Mouse (Mus musculus) midbrain, embryonic 13.5 days (tissue): ENCODE results near the gene Gm7694. TPM values are rescaled to one million over a fixed set of nuclear protein-coding genes. Genes with fewer than 3 reads are reported as not detected.

Experiments used
- ATAC-seq: fragments of 200-750 bp; cut with Nextera tagmentation; 2 replicates; pipeline ENCODE4 v1.8.0; 2017; ENCODE audit warnings: mild to moderate bottlenecking, moderate TSS enrichment, moderate library complexity
- H3K27ac ChIP-seq: fragments of 300-500 bp; sonication (generic); 2 replicates; pipeline ENCODE4 v1.5.1; 2015; ENCODE audit warnings: inconsistent platforms, mild to moderate bottlenecking, moderate library complexity
- H3K27me3 ChIP-seq: fragments of 300-500 bp; sonication (generic); 2 replicates; pipeline ENCODE4 v1.6.1; 2015; ENCODE audit warnings: mild to moderate bottlenecking, inconsistent platforms
- H3K36me3 ChIP-seq: fragments of 300-500 bp; sonication (generic); 2 replicates; pipeline ENCODE4 v1.6.1; 2015; ENCODE audit warnings: mild to moderate bottlenecking, inconsistent platforms
- H3K4me1 ChIP-seq: fragments of 300-500 bp; sonication (generic); replicated peaks from 2 replicates; pipeline ENCODE4 v1.6.1; 2015; ENCODE audit warnings: inconsistent platforms
- H3K4me2 ChIP-seq: fragments of 300-500 bp; sonication (generic); replicated peaks from 2 replicates; pipeline ENCODE4 v1.6.1; 2015; ENCODE audit warnings: moderate library complexity, mild to moderate bottlenecking, inconsistent platforms
- H3K4me3 ChIP-seq: fragments of 300-500 bp; sonication (generic); replicated peaks from 2 replicates; pipeline ENCODE4 v1.5.1; 2015; ENCODE audit warnings: mild to moderate bottlenecking, inconsistent platforms
- H3K9ac ChIP-seq: fragments of 300-500 bp; sonication (generic); replicated peaks from 2 replicates; pipeline ENCODE4 v1.6.1; 2015; ENCODE audit warnings: mild to moderate bottlenecking, inconsistent platforms
- H3K9me3 ChIP-seq: fragments of 300-500 bp; sonication (generic); 2 replicates; pipeline ENCODE4 v1.6.1; 2016; ENCODE audit warnings: mild to moderate bottlenecking, inconsistent platforms
- WGBS: fragments of 180-500 bp; shearing (Covaris S2); methylation state at CpG from one replicate; pipeline ENCODE4 v1.1.7; 2015; 5-methylcytosine and 5-hydroxymethylcytosine counted together
- polyA plus RNA-seq: library from polyadenylated mRNA; unstranded; fragments of >200 nt; fragmentation: Nextera tagmentation; extraction: Ambion mirVana; gene quantifications from 2 replicates; pipeline ENCODE4 v1.2.1, GENCODE M21; 2015

Gene Gm7694
- 1.2 and 2.5 TPM in 2 replicates for polyA plus RNA-seq

DNA sequence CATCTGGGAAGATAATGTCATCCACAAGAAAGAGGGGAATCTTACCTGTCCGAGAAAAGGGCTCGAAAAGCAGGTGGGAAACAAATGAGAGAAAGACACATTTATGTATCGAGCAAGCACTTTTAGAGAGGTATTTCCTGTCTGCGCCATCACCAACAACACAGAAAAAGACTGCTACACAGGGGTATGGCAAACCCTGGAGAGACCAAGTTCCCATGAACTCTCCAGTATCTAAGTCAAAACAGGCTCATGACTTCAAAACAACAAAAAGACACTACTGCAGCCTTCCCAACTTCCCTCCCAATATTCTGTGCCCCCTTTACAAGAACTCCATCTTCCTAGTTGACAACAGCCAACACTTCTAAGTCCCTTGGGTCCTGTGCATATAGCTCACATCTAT is at the start of gene Gm7694:
Gm7694 (minus strand) TSS at position 101 of the 400 bp plus-strand sequence.
- Histone ChIP-seq H3K27me3 (no peaks in the 10 kb centered on the region), H3K9ac (no peak within 1 kb of the TSS), H3K4me3 (no peak within 1 kb of the TSS), H3K27ac (no peak within 1 kb of the TSS), H3K4me1 (no peaks in the 10 kb centered on the region), H3K36me3 (no peaks in the 10 kb centered on the region), H3K4me2 (no peak within 1 kb of the TSS), H3K9me3 (no peaks in the 10 kb centered on the region)
- 100% methylated on average over 4 of the region's 4 CpGs for WGBS
- ATAC-seq, result no peak

DNA sequence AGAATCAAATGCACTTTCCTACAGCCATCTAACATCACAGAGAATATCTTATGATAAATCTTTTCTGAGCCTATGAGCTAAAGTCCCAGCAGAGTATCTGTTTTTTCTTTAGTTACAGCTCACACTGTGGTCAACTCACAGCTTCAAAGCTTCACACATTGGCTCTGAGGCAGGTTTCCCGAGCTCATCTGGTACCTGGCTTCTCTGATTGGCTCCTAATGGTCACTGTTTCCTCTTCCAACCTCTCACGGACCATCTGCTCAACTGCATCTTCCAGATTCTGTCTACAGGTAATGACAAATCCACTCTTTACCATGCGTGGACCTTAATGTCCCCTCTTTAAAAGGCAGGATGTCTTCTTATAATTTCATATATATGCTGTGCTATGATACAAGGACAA is 47.2 kb upstream of the Gm7694 start:
- 80% methylated on average over 3 of the region's 3 CpGs for WGBS
- H3K27ac ChIP-seq, result no peak overlapping the region
- no peaks in the 10 kb centered on the region for H3K27me3 ChIP-seq

DNA sequence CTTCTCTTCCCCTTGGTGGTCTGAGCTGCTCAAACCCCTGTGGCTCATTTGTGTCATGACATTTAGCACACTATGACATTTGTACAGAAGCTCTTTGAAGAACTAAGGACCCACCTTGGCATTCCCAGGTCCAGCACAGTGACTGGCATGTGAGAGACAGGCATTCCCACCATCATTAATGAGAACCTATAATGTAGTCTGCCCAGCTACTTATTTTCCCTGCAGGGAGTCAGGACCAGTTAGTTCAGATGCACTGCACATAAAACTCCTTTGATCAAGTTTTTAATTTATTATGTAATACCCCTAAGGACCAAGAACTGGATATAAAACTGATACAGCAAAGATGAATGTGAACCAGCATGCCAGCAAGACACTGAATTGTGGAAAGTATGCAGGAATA is 44.9 kb upstream of the Gm7694 start:
- Histone ChIP-seq H3K9me3 (no peaks in the 10 kb centered on the region), H3K4me1 (no peaks in the 10 kb centered on the region), H3K4me3 (no peak overlapping the region), H3K9ac (no peak overlapping the region), H3K36me3 (no peaks in the 10 kb centered on the region), H3K4me2 (no peak overlapping the region), H3K27me3 (no peaks in the 10 kb centered on the region), H3K27ac (no peak overlapping the region)
- no peak for ATAC-seq

More for the DNA sequence above, 47.2 kb upstream of the Gm7694 start:
- H3K9me3 ChIP-seq, result no peaks in the 10 kb centered on the region
- no peak overlapping the region for H3K4me2 ChIP-seq
- H3K36me3 ChIP-seq, result no peaks in the 10 kb centered on the region
- H3K4me3 ChIP-seq, result no peak overlapping the region
- ATAC-seq, result no peak
- H3K9ac ChIP-seq, result no peak overlapping the region
- no peaks in the 10 kb centered on the region for H3K4me1 ChIP-seq

DNA sequence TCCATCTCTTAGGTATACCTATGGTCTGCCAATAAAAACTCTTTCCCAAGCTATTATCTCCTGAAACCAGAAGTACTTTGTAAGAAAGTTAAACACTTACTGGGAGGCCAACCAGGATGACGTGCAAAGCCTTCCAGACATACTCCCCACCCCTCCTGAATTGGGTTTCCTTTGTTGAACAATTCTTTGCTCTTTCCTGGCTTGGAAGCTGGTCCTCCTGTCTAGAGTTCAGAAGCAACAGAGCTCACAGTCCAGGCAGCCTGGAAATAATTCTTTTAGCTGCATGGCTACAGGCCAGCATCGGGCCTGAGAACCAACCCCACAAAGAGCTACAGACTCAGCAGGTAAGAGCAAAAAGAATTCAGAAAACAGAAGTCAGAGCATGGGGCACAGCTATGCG is 40.1 kb upstream of the Gm7694 start:
- Histone ChIP-seq H3K4me1 (peaks cover 8% of the 10 kb centered on the region), H3K36me3 (no peaks in the 10 kb centered on the region), H3K9ac (no peak overlapping the region), H3K4me3 (no peak overlapping the region), H3K27ac (no peak overlapping the region), H3K9me3 (no peaks in the 10 kb centered on the region), H3K27me3 (no peaks in the 10 kb centered on the region), H3K4me2 (no peak overlapping the region)
- WGBS, result 83% methylated on average over 3 of the region's 3 CpGs
- ATAC-seq, result no peak

DNA sequence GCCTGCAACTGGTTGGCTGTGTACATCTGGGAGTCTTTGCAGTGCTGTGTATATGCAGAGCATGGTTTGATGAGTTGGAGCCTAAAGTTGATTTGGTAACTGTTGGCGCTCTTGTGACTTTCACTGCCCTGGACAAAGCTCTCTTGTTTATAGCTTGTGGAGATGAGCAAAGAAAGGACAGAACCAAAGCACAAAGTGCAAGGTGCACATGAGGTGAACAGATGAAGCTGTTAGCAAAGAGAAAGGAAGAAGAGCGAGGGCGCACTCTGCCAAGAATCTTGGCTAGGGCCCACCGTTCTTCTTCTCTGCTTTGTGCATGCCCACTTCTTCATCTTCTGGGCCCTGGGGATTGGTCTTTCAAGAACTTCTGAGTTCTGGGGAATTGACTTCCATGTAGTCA is 37.8 kb upstream of the Gm7694 start:
- H3K36me3 ChIP-seq, result no peaks in the 10 kb centered on the region
- no peaks in the 10 kb centered on the region for H3K9me3 ChIP-seq
- no peak overlapping the region for H3K4me2 ChIP-seq
- H3K27ac ChIP-seq, result no peak overlapping the region
- WGBS, result over 99% methylated on average over 4 of the region's 4 CpGs
- peaks cover 8% of the 10 kb centered on the region for H3K4me1 ChIP-seq
- no peak overlapping the region for H3K9ac ChIP-seq
- H3K27me3 ChIP-seq, result no peaks in the 10 kb centered on the region
- H3K4me3 ChIP-seq, result no peak overlapping the region
- ATAC-seq, result no peak

DNA sequence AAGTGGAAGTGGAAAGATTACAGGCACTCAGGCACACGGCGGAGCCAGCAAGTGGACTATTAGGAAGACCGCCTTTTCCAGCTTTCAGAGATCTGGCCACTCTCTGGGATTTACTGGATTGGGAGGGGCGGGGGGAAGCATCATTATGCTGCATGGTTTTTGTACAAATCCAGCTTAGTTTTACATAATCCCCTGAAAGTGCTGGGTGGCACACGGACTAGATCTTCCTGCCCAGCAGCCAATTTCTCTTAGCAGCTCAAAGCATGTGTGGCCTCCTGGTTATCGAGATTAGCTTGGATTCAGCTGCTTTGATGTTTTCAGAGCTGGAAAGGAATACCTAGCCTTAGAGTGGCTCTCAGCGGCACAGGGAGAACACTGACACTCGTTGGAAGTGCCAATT is 36.9 kb upstream of the Gm7694 start:
- H3K9me3 ChIP-seq, result no peaks in the 10 kb centered on the region
- peak; percentile 62; the same call in 1 of the 2 replicates for ATAC-seq
- no peak overlapping the region for H3K4me3 ChIP-seq
- no peaks in the 10 kb centered on the region for H3K36me3 ChIP-seq
- H3K27me3 ChIP-seq, result no peaks in the 10 kb centered on the region
- no peak overlapping the region; the same call in 1 of the 2 replicates for H3K27ac ChIP-seq
- peaks cover 8% of the 10 kb centered on the region for H3K4me1 ChIP-seq
- no peak overlapping the region for H3K4me2 ChIP-seq
- 44% methylated on average over 8 of the region's 8 CpGs for WGBS
- no peak overlapping the region for H3K9ac ChIP-seq

DNA sequence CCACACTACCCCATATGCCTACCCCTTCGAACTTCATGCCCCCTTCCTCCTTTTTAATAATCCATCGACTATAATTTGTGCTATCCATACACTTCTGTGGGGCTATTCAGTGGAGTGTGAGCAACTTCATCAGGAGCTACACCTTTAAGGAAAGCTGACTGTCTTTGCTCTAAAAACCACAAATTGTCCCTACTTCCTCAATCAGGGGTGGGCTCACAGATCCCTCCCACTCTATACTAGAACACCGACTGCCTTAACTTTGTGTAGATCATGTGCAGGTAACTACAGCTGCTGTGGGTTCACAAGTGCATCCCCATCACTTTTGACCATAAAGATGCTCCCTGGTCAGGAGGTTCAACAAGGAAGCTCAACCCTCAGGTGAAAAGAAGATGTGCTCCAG is 33.8 kb upstream of the Gm7694 start:
- H3K4me1 ChIP-seq, result peaks cover 8% of the 10 kb centered on the region
- H3K4me3 ChIP-seq, result no peak overlapping the region
- no peaks in the 10 kb centered on the region for H3K36me3 ChIP-seq
- ATAC-seq, result no peak
- no peaks in the 10 kb centered on the region for H3K9me3 ChIP-seq
- H3K27me3 ChIP-seq, result no peaks in the 10 kb centered on the region
- no peak overlapping the region for H3K27ac ChIP-seq
- H3K9ac ChIP-seq, result no peak overlapping the region
- WGBS, result 92% methylated on average over 3 of the region's 3 CpGs
- no peak overlapping the region for H3K4me2 ChIP-seq

DNA sequence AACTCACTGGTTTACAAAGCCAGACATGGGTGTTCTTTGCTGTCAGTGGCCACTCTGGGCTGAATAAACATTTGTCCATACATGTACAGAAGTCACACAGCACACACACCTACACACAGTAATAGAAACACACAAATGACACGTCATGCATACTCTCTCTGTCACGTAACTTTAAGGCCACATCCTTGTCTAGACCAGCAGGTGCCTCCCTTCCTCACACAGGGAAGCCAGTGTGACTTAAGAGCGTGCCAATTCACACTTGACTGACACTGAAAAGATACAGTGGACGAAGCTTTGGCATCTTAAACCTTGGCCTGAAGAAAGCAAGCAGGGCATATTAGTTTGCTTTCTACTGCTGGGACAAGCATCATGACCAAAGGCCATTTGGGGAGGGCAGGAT is 26.6 kb upstream of the Gm7694 start:
- Histone ChIP-seq H3K4me2 (no peak overlapping the region), H3K9ac (no peak overlapping the region), H3K9me3 (no peaks in the 10 kb centered on the region), H3K27me3 (no peaks in the 10 kb centered on the region), H3K27ac (no peak overlapping the region), H3K4me1 (0 out of 2 replicates have a peak, but pooled peaks cover 5% of the 10 kb centered on the region), H3K4me3 (no peak overlapping the region), H3K36me3 (no peaks in the 10 kb centered on the region)
- 66% methylated on average over 4 of the region's 4 CpGs for WGBS
- no peak for ATAC-seq

DNA sequence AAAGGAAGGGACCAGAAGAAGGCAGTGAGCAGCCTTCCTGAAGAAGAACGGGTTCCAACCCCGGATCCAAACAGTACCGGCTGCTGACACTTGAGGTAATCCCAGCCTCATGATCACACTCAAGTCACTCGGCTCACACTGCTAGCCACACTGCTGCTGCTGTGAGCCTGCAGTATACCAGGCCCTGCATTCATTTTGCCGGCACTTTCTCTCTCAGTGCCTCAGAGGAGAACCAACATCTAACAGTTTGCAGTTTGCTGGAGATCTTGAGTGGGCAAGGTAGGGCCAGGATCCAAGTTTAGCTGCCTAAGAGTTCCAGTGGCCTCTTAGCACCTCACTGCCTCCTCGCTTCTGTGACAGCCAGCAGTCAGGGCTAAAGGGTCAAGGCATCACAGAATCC is 25.8 kb upstream of the Gm7694 start:
- Histone ChIP-seq H3K27me3 (no peaks in the 10 kb centered on the region), H3K36me3 (0 out of 2 replicates have a peak, but pooled peaks cover 5% of the 10 kb centered on the region), H3K27ac (no peak overlapping the region), H3K9me3 (no peaks in the 10 kb centered on the region), H3K4me3 (no peak overlapping the region), H3K4me1 (0 out of 2 replicates have a peak, but pooled peaks cover 5% of the 10 kb centered on the region), H3K9ac (no peak overlapping the region), H3K4me2 (no peak overlapping the region)
- ATAC-seq, result no peak
- WGBS, result 72% methylated on average over 6 of the region's 6 CpGs

DNA sequence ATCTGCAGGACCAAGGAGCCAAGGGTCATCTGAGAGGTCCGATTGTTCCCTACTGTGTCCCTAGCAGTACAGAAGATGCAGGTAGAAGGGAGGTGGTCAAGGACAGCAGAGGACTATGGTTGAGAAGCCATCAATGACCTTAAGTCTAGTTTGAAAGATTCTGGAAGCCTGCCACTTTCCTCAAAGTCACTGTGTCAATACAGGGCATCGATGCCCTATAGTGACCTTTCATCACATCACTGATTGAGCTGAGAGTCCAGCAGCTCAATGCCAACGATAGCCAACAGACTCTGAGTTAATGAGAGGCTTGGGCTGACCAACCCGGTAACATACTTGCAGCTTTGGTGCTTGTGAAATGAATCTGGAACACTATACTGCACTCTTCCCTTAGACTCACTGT is 19.1 kb upstream of the Gm7694 start:
- ATAC-seq, result no peak
- no peak overlapping the region for H3K27ac ChIP-seq
- 0 out of 2 replicates have a peak, but pooled peaks cover 4% of the 10 kb centered on the region for H3K4me1 ChIP-seq
- no peak overlapping the region for H3K4me3 ChIP-seq
- H3K9me3 ChIP-seq, result no peaks in the 10 kb centered on the region
- H3K4me2 ChIP-seq, result no peak overlapping the region
- H3K27me3 ChIP-seq, result no peaks in the 10 kb centered on the region
- no peak overlapping the region for H3K9ac ChIP-seq
- WGBS, result 94% methylated on average over 4 of the region's 4 CpGs
- H3K36me3 ChIP-seq, result peaks cover 6% of the 10 kb centered on the region; the same call in 1 of the 2 replicates

DNA sequence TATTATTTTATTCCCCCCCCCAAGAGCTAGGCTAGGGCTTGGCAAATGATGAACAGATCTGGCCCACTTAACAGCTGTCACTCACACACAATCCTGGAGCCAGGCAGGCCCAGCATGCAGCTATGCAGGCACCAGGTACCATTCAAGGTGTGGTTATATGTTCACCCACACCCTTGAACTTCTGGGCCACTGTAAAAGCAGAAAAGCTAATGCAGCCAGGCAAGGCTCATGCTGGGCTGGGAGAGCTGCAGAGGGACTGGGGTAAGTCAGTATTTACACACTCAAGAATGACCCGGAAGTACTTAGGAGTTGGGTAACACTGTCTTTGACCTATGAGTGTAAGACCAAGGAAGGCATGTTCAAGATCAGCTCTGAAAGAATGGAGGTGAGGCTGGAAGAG is 18.2 kb upstream of the Gm7694 start:
- Histone ChIP-seq H3K4me2 (no peak overlapping the region), H3K9ac (no peak overlapping the region), H3K4me1 (no peaks in the 10 kb centered on the region), H3K27ac (no peak overlapping the region), H3K36me3 (peaks cover 10% of the 10 kb centered on the region; the same call in 1 of the 2 replicates), H3K9me3 (no peaks in the 10 kb centered on the region), H3K4me3 (no peak overlapping the region), H3K27me3 (no peaks in the 10 kb centered on the region)
- no peak for ATAC-seq
- WGBS, result 100% methylated on average over 1 of the region's 1 CpGs

DNA sequence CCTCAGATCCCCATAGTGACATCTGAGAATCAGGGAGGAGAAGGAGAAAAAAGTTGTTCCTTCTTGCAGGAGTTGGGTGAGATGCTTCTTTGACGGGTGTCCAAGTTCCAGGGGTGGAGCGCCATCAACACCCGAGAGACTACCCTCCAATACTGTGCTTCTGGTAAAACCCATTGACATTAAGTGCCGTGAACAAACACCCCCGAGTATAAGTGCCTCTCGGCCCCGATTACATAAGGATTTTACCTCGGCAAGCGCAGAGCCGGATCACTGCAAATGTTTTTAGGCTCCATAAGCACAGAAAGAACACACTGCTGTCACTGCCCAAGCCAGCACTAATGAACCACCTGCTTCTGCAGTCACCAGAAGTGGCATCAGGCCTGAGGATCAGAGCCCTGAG is 16.9 kb upstream of the Gm7694 start:
- Histone ChIP-seq H3K9me3 (no peaks in the 10 kb centered on the region), H3K27me3 (no peaks in the 10 kb centered on the region), H3K36me3 (peaks cover 18% of the 10 kb centered on the region; the same call in 1 of the 2 replicates), H3K9ac (no peak overlapping the region), H3K27ac (no peak overlapping the region), H3K4me1 (no peaks in the 10 kb centered on the region), H3K4me3 (no peak overlapping the region), H3K4me2 (no peak overlapping the region)
- WGBS, result 86% methylated on average over 10 of the region's 10 CpGs
- no peak for ATAC-seq

DNA sequence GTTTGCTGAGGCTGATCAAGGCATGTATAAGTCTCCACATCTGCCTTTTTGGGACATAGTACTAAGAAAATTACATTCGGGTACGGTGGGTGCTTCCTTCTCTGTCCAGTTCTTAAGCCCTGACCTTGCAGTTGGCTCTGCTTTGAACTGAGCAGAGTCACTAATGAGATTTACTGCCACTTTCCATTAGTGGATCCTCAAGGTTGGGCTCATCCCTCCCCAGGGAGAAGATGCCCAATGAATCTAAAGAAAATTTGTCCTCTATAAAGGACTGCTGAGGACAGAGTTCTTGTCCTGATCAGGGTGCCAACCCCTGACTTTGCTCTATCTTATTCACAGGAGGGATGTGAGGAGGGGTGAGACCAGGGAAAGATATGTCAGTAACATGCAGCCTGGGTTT is 15.9 kb upstream of the Gm7694 start:
- Histone ChIP-seq H3K4me2 (no peak overlapping the region), H3K27ac (no peak overlapping the region), H3K4me3 (no peak overlapping the region), H3K9ac (no peak overlapping the region), H3K36me3 (peaks cover 15% of the 10 kb centered on the region; the same call in 1 of the 2 replicates), H3K4me1 (no peaks in the 10 kb centered on the region), H3K9me3 (no peaks in the 10 kb centered on the region), H3K27me3 (no peaks in the 10 kb centered on the region)
- whole genome bisulfite sequencing, result 76% methylated on average over 2 of the region's 2 CpGs
- ATAC-seq, result no peak
